Mouse (Mus musculus) testis, adult 2 months (tissue): ENCODE data around the gene Ddx24.

Experiments used
- CTCF ChIP-seq: fragments of 200-500 bp; IDR thresholded peaks from 2 replicates; pipeline ENCODE4 v1.5.1; 2012; ENCODE audit warnings: low read depth, mild to moderate bottlenecking, inconsistent platforms, low read length, moderate library complexity; ENCODE audit not compliant: control insufficient read depth, insufficient read depth, insufficient replicate concordance
- POLR2A ChIP-seq: fragments of 200-500 bp; IDR thresholded peaks from 2 replicates; pipeline ENCODE4 v1.6.1; 2012; ENCODE audit warnings: low read depth, mild to moderate bottlenecking, inconsistent platforms, low read length, moderate library complexity; ENCODE audit not compliant: control insufficient read depth

DNA sequence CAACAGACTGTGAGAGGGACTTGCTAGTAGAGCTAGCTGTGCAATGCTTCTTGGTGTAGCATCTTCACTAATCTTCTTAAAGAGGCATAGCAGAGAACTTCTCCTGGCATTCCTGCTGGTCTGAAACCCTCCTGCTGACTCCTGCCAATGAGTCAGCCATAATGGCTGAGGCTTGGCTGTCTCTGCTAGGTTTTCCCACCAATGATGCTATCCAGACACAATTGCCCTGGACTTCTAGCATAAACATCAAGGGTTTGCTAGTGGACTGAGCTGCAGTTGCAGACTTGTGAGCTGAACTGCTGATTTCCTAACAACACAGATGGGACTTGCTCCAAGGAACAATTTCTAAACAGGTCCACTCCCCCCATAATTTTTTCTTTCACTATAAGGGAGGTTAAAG is 27.7 kb upstream of the Ddx24 start:
- no peak for TF ChIP-seq CTCF
- no peak for TF ChIP-seq POLR2A
